Mouse (Mus musculus): ENCODE measurements at regions not wholly inside any gene's neighbourhood (a gene's known extent, or its start where the extent isn't known, plus 50 kb on each side); places are given as distances from the start of the nearest gene placed in this dataset.

GRCm38 (mm10) chr9:78880643-78881306 lies 265.4 kb downstream of the Cd109 start:
- TF ChIP-seq CTCF (IDR thresholded peaks at IDR 0.05; ENCODE audit: borderline replicate concordance, control insufficient read depth, extremely low read depth, insufficient read depth, low read length, poor library complexity) (no peak), POLR2A (IDR thresholded peaks at IDR 0.05; ENCODE audit: control insufficient read depth, extremely low read depth, insufficient read depth, low read length, poor library complexity) (no peak)
- Histone ChIP-seq H3K4me1 (replicated peaks; ENCODE audit: control insufficient read depth, insufficient read depth, low read length) (no peaks in the 10 kb centered on the region), H3K27me3 (ENCODE audit: control insufficient read depth, insufficient read depth, low read length) (no peaks in the 10 kb centered on the region), H3K4me3 (ENCODE audit: control insufficient read depth, insufficient read depth, low read length) (no peak overlapping the region), H3K36me3 (ENCODE audit: control insufficient read depth, insufficient read depth, low read length) (no peaks in the 10 kb centered on the region), H3K27ac (ENCODE audit: control insufficient read depth, insufficient read depth, low read length) (no peak overlapping the region)
- 92% methylated on average over 4 of the region's 4 CpGs for WGBS
- DNase-seq = no peak

GRCm38 (mm10) chr9:78881307-78881790 lies 266.0 kb downstream of the Cd109 start:
- Histone ChIP-seq H3K27me3 (ENCODE audit: control insufficient read depth, insufficient read depth, low read length) (no peaks in the 10 kb centered on the region), H3K4me1 (replicated peaks; ENCODE audit: control insufficient read depth, insufficient read depth, low read length) (no peaks in the 10 kb centered on the region), H3K27ac (ENCODE audit: control insufficient read depth, insufficient read depth, low read length) (no peak overlapping the region), H3K4me3 (ENCODE audit: control insufficient read depth, insufficient read depth, low read length) (no peak overlapping the region), H3K36me3 (ENCODE audit: control insufficient read depth, insufficient read depth, low read length) (no peaks in the 10 kb centered on the region)
- TF ChIP-seq CTCF (IDR thresholded peaks at IDR 0.05; ENCODE audit: borderline replicate concordance, control insufficient read depth, extremely low read depth, insufficient read depth, low read length, poor library complexity) = no peak
- TF ChIP-seq POLR2A (IDR thresholded peaks at IDR 0.05; ENCODE audit: control insufficient read depth, extremely low read depth, insufficient read depth, low read length, poor library complexity) = no peak
- no peak for DNase-seq
- WGBS = 84% methylated on average over 5 of the region's 5 CpGs

- Histone ChIP-seq H3K27me3 (ENCODE audit: control insufficient read depth, insufficient read depth, low read length) (no peaks in the 10 kb centered on the region), H3K36me3 (ENCODE audit: control insufficient read depth, insufficient read depth, low read length) (no peaks in the 10 kb centered on the region), H3K4me3 (ENCODE audit: control insufficient read depth, insufficient read depth, low read length) (no peak overlapping the region), H3K4me1 (replicated peaks; ENCODE audit: control insufficient read depth, insufficient read depth, low read length) (no peaks in the 10 kb centered on the region), H3K27ac (ENCODE audit: control insufficient read depth, insufficient read depth, low read length) (no peak overlapping the region)
- TF ChIP-seq CTCF (IDR thresholded peaks at IDR 0.05; ENCODE audit: borderline replicate concordance, control insufficient read depth, extremely low read depth, insufficient read depth, low read length, poor library complexity) (no peak), POLR2A (IDR thresholded peaks at IDR 0.05; ENCODE audit: control insufficient read depth, extremely low read depth, insufficient read depth, low read length, poor library complexity) (no peak)
- no peak for DNase-seq
- WGBS = 92% methylated on average over 9 of the region's 9 CpGs
These were observed 287.9 kb downstream of the Cd109 start for GRCm38 (mm10) chr9:78903211-78903610.

GRCm38 (mm10) chr9:78917336-78917735 lies 302.0 kb downstream of the Cd109 start:
- Histone ChIP-seq H3K27me3 (ENCODE audit: control insufficient read depth, insufficient read depth, low read length) (no peaks in the 10 kb centered on the region), H3K4me3 (ENCODE audit: control insufficient read depth, insufficient read depth, low read length) (no peak overlapping the region), H3K27ac (ENCODE audit: control insufficient read depth, insufficient read depth, low read length) (no peak overlapping the region), H3K36me3 (ENCODE audit: control insufficient read depth, insufficient read depth, low read length) (no peaks in the 10 kb centered on the region), H3K4me1 (replicated peaks; ENCODE audit: control insufficient read depth, insufficient read depth, low read length) (no peaks in the 10 kb centered on the region)
- WGBS = 90% methylated on average over 1 of the region's 1 CpGs
- no peak for TF ChIP-seq POLR2A (IDR thresholded peaks at IDR 0.05; ENCODE audit: control insufficient read depth, extremely low read depth, insufficient read depth, low read length, poor library complexity)
- no peak for TF ChIP-seq CTCF (IDR thresholded peaks at IDR 0.05; ENCODE audit: borderline replicate concordance, control insufficient read depth, extremely low read depth, insufficient read depth, low read length, poor library complexity)
- DNase-seq = no peak

GRCm38 (mm10) chr9:78925977-78926593 lies 310.7 kb downstream of the Cd109 start:
- Histone ChIP-seq H3K4me1 (replicated peaks; ENCODE audit: control insufficient read depth, insufficient read depth, low read length) (no peaks in the 10 kb centered on the region), H3K4me3 (ENCODE audit: control insufficient read depth, insufficient read depth, low read length) (no peak overlapping the region), H3K27ac (ENCODE audit: control insufficient read depth, insufficient read depth, low read length) (no peak overlapping the region), H3K36me3 (ENCODE audit: control insufficient read depth, insufficient read depth, low read length) (no peaks in the 10 kb centered on the region), H3K27me3 (ENCODE audit: control insufficient read depth, insufficient read depth, low read length) (no peaks in the 10 kb centered on the region)
- DNase-seq = no peak
- WGBS = 93% methylated on average over 7 of the region's 7 CpGs
- no peak for TF ChIP-seq POLR2A (IDR thresholded peaks at IDR 0.05; ENCODE audit: control insufficient read depth, extremely low read depth, insufficient read depth, low read length, poor library complexity)
- no peak for TF ChIP-seq CTCF (IDR thresholded peaks at IDR 0.05; ENCODE audit: borderline replicate concordance, control insufficient read depth, extremely low read depth, insufficient read depth, low read length, poor library complexity)

- Histone ChIP-seq H3K4me1 (replicated peaks; ENCODE audit: control insufficient read depth, insufficient read depth, low read length) (no peaks in the 10 kb centered on the region), H3K4me3 (ENCODE audit: control insufficient read depth, insufficient read depth, low read length) (no peak overlapping the region)
- TF ChIP-seq CTCF (IDR thresholded peaks at IDR 0.05; ENCODE audit: borderline replicate concordance, control insufficient read depth, extremely low read depth, insufficient read depth, low read length, poor library complexity) = no peak
These were observed 326.3 kb downstream of the Cd109 start for GRCm38 (mm10) chr9:78941648-78942047.

More at GRCm38 (mm10) chr9:78941648-78942047, 326.3 kb downstream of the Cd109 start:
- H3K27ac ChIP-seq (ENCODE audit: control insufficient read depth, insufficient read depth, low read length) = no peak overlapping the region
- no peak for DNase-seq
- H3K27me3 ChIP-seq (ENCODE audit: control insufficient read depth, insufficient read depth, low read length) = no peaks in the 10 kb centered on the region
- H3K36me3 ChIP-seq (ENCODE audit: control insufficient read depth, insufficient read depth, low read length) = no peaks in the 10 kb centered on the region
